Mouse (Mus musculus): ENCODE measurements around the gene Fas. TPM values are rescaled to one million over a fixed set of nuclear protein-coding genes. Genes with fewer than 3 reads are reported as not detected.
A peak's percentile ranks its signal among the peaks of the same experiment; 100 is the strongest.

Gene Fas
- polyA plus RNA-seq, 1 experiment = 14.3 TPM

- Histone ChIP-seq H3K27ac (ENCODE audit: control insufficient read depth, insufficient read depth, low read length) (no peak overlapping the region), H3K4me1 (replicated peaks; ENCODE audit: control insufficient read depth, insufficient read depth, low read length) (no peaks in the 10 kb centered on the region), H3K36me3 (ENCODE audit: control insufficient read depth, insufficient read depth, low read length) (no peaks in the 10 kb centered on the region), H3K4me3 (ENCODE audit: control insufficient read depth, insufficient read depth, low read length) (no peak overlapping the region), H3K27me3 (ENCODE audit: control insufficient read depth, insufficient read depth, low read length) (no peaks in the 10 kb centered on the region)
- TF ChIP-seq POLR2A (IDR thresholded peaks at IDR 0.05; ENCODE audit: control insufficient read depth, extremely low read depth, insufficient read depth, low read length, poor library complexity) (no peak), CTCF (IDR thresholded peaks at IDR 0.05; ENCODE audit: borderline replicate concordance, control insufficient read depth, extremely low read depth, insufficient read depth, low read length, poor library complexity) (no peak)
- WGBS = 97% methylated on average over 3 of the region's 3 CpGs
- DNase-seq = no peak
These were observed 12.4 kb upstream of the Fas start for GRCm38 (mm10) chr19:34278078-34278477.

GRCm38 (mm10) chr19:34283614-34284013, 6.9 kb upstream of the Fas start:
- H3K4me3 ChIP-seq (ENCODE audit: control insufficient read depth, insufficient read depth, low read length) = no peak overlapping the region
- no peaks in the 10 kb centered on the region for H3K27me3 ChIP-seq (ENCODE audit: control insufficient read depth, insufficient read depth, low read length)
- TF ChIP-seq CTCF (IDR thresholded peaks at IDR 0.05; ENCODE audit: borderline replicate concordance, control insufficient read depth, extremely low read depth, insufficient read depth, low read length, poor library complexity) = no peak
- no peak for TF ChIP-seq POLR2A (IDR thresholded peaks at IDR 0.05; ENCODE audit: control insufficient read depth, extremely low read depth, insufficient read depth, low read length, poor library complexity)
- no peaks in the 10 kb centered on the region for H3K36me3 ChIP-seq (ENCODE audit: control insufficient read depth, insufficient read depth, low read length)
- H3K27ac ChIP-seq (ENCODE audit: control insufficient read depth, insufficient read depth, low read length) = no peak overlapping the region
- H3K4me1 ChIP-seq (replicated peaks; ENCODE audit: control insufficient read depth, insufficient read depth, low read length) = peaks cover 13% of the 10 kb centered on the region
- WGBS = 59% methylated on average over 6 of the region's 6 CpGs
- DNase-seq = no peak

- Histone ChIP-seq H3K27ac (ENCODE audit: control insufficient read depth, insufficient read depth, low read length) (no peak overlapping the region), H3K27me3 (ENCODE audit: control insufficient read depth, insufficient read depth, low read length) (no peaks in the 10 kb centered on the region), H3K4me1 (replicated peaks; ENCODE audit: control insufficient read depth, insufficient read depth, low read length) (peaks cover 17% of the 10 kb centered on the region), H3K4me3 (ENCODE audit: control insufficient read depth, insufficient read depth, low read length) (no peak overlapping the region), H3K36me3 (ENCODE audit: control insufficient read depth, insufficient read depth, low read length) (no peaks in the 10 kb centered on the region)
- WGBS = 46% methylated on average over 10 of the region's 10 CpGs
- TF ChIP-seq POLR2A (IDR thresholded peaks at IDR 0.05; ENCODE audit: control insufficient read depth, extremely low read depth, insufficient read depth, low read length, poor library complexity) = no peak
- no peak for TF ChIP-seq CTCF (IDR thresholded peaks at IDR 0.05; ENCODE audit: borderline replicate concordance, control insufficient read depth, extremely low read depth, insufficient read depth, low read length, poor library complexity)
- DNase-seq = no peak
These were observed 6.1 kb upstream of the Fas start for GRCm38 (mm10) chr19:34284383-34284782.

GRCm38 (mm10) chr19:34284826-34285225, 5.6 kb upstream of the Fas start:
- Histone ChIP-seq H3K4me3 (ENCODE audit: control insufficient read depth, insufficient read depth, low read length) (no peak overlapping the region), H3K36me3 (ENCODE audit: control insufficient read depth, insufficient read depth, low read length) (no peaks in the 10 kb centered on the region), H3K27me3 (ENCODE audit: control insufficient read depth, insufficient read depth, low read length) (no peaks in the 10 kb centered on the region), H3K4me1 (replicated peaks; ENCODE audit: control insufficient read depth, insufficient read depth, low read length) (peaks cover 18% of the 10 kb centered on the region), H3K27ac (ENCODE audit: control insufficient read depth, insufficient read depth, low read length) (no peak overlapping the region)
- WGBS = 42% methylated on average over 2 of the region's 2 CpGs
- no peak for TF ChIP-seq POLR2A (IDR thresholded peaks at IDR 0.05; ENCODE audit: control insufficient read depth, extremely low read depth, insufficient read depth, low read length, poor library complexity)
- TF ChIP-seq CTCF (IDR thresholded peaks at IDR 0.05; ENCODE audit: borderline replicate concordance, control insufficient read depth, extremely low read depth, insufficient read depth, low read length, poor library complexity) = no peak
- no peak for DNase-seq

GRCm38 (mm10) chr19:34287221-34287620, 3.2 kb upstream of the Fas start:
- Histone ChIP-seq H3K4me1 (replicated peaks; ENCODE audit: control insufficient read depth, insufficient read depth, low read length) (peaks cover 30% of the 10 kb centered on the region), H3K27ac (ENCODE audit: control insufficient read depth, insufficient read depth, low read length) (peak overlapping the region; percentile 76), H3K36me3 (ENCODE audit: control insufficient read depth, insufficient read depth, low read length) (no peaks in the 10 kb centered on the region), H3K4me3 (ENCODE audit: control insufficient read depth, insufficient read depth, low read length) (no peak overlapping the region), H3K27me3 (ENCODE audit: control insufficient read depth, insufficient read depth, low read length) (no peaks in the 10 kb centered on the region)
- DNase-seq = no peak
- no peak for TF ChIP-seq CTCF (IDR thresholded peaks at IDR 0.05; ENCODE audit: borderline replicate concordance, control insufficient read depth, extremely low read depth, insufficient read depth, low read length, poor library complexity)
- TF ChIP-seq POLR2A (IDR thresholded peaks at IDR 0.05; ENCODE audit: control insufficient read depth, extremely low read depth, insufficient read depth, low read length, poor library complexity) = no peak

GRCm38 (mm10) chr19:34287656-34288415, 2.6 kb upstream of the Fas start:
- TF ChIP-seq POLR2A (IDR thresholded peaks at IDR 0.05; ENCODE audit: control insufficient read depth, extremely low read depth, insufficient read depth, low read length, poor library complexity) (no peak), CTCF (IDR thresholded peaks at IDR 0.05; ENCODE audit: borderline replicate concordance, control insufficient read depth, extremely low read depth, insufficient read depth, low read length, poor library complexity) (no peak)
- Histone ChIP-seq H3K4me3 (ENCODE audit: control insufficient read depth, insufficient read depth, low read length) (no peak overlapping the region), H3K4me1 (replicated peaks; ENCODE audit: control insufficient read depth, insufficient read depth, low read length) (peaks cover 35% of the 10 kb centered on the region), H3K27ac (ENCODE audit: control insufficient read depth, insufficient read depth, low read length) (peak overlapping the region; percentile 87), H3K36me3 (ENCODE audit: control insufficient read depth, insufficient read depth, low read length) (no peaks in the 10 kb centered on the region), H3K27me3 (ENCODE audit: control insufficient read depth, insufficient read depth, low read length) (no peaks in the 10 kb centered on the region)
- no peak for DNase-seq
- WGBS = 13% methylated on average over 13 of the region's 13 CpGs
